In the genomic region with DNA sequence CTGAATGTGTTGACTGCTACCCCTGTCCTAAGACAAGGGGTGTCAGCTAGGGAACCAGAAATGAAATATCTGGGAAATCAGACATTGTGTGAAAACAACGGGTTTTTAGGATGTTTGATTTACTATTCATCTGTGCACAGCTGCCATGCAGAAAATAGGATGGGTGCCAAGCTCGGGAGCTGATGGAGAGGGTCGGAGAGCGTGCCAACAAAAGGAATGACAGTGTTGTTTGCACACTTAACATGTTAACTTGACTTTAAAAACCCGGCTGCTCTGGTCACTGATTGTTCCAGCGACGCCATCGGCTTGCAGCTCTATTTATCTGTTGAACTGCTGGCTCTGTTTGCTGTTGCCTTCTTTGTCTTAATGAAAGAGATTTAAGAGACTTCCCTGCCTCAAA, we compare ENCODE assay signal across 15 mouse cellular contexts. TPM values are rescaled to one million over a fixed set of nuclear protein-coding genes. Genes with fewer than 3 reads are reported as not detected.
A peak's percentile ranks its signal among the peaks of the same experiment; 100 is the strongest.
DNase-seq lines count a peak whose midpoint lies in the region; ATAC-seq and TF ChIP-seq lines count a peak whose summit lies in the region.
"Had no signal": no experiment of that assay in that cellular context is flagged by ENCODE, and none has a peak within 500 bp of the region (broad histone marks: within the 10 kb centered on the region; RNA-seq: fewer than 3 reads in every experiment).

No protein-coding gene starts in this region.

- 43% methylated on average over 8 of the region's 8 CpGs for WGBS in forebrain, embryonic 13.5 days
- WGBS in forebrain, embryonic 12.5 days = 59% methylated on average over 8 of the region's 8 CpGs
- WGBS in kidney, embryonic 15.5 days = 71% methylated on average over 8 of the region's 8 CpGs
- WGBS in neural tube, embryonic 15.5 days = 20% methylated on average over 8 of the region's 8 CpGs
- 56% methylated on average over 8 of the region's 8 CpGs for WGBS in cerebellum, adult 2 months

- peak overlapping the region; percentile 36; the same call in 1 of the 2 replicates for H3K27ac ChIP-seq in forebrain, embryonic 13.5 days
- no peak overlapping the region for H3K27ac ChIP-seq in forebrain, embryonic 12.5 days
- no peak overlapping the region for H3K27ac ChIP-seq in kidney, embryonic 15.5 days
- no peak overlapping the region for H3K27ac ChIP-seq in neural tube, embryonic 15.5 days (replicated peaks)
- H3K27ac ChIP-seq in cerebellum, adult 2 months (ENCODE audit: insufficient read depth, low read length) = no peak overlapping the region
- H3K27ac ChIP-seq: heart, embryonic 13.5 days; kidney, postnatal 0 days; stomach, embryonic 15.5 days had no signal

- TF ChIP-seq CTCF in cerebellum, adult 2 months (IDR thresholded peaks at IDR 0.05; ENCODE audit: borderline replicate concordance, insufficient read depth, low read depth, low read length) = no peak

- peak; percentile 24 for DNase-seq in kidney, postnatal 10 days
- DNase-seq in right cerebral cortex, postnatal 10 days (ENCODE audit: low spot score in 2 of 2) = peak; percentile 43 to 57
- no peak for DNase-seq in right cerebral cortex, postnatal 36 days (ENCODE audit: low spot score in 2 of 2)
- no peak for DNase-seq in cerebellum, adult 2 months
- DNase-seq: cerebellum, adult 11-12 months; gastrocnemius, postnatal 14 days had no signal

- no peak for TF ChIP-seq POLR2A in cerebellum, adult 2 months (IDR thresholded peaks at IDR 0.05; ENCODE audit: borderline replicate concordance, insufficient read depth, low read length)

- H3K4me3 ChIP-seq in forebrain, embryonic 13.5 days = no peak overlapping the region
- no peak overlapping the region for H3K4me3 ChIP-seq in forebrain, embryonic 12.5 days (replicated peaks)
- H3K4me3 ChIP-seq in kidney, embryonic 15.5 days (replicated peaks) = no peak overlapping the region
- no peak overlapping the region for H3K4me3 ChIP-seq in neural tube, embryonic 15.5 days (replicated peaks)
- no peak overlapping the region for H3K4me3 ChIP-seq in cerebellum, adult 2 months (replicated peaks; ENCODE audit: insufficient read depth, low read depth, low read length)
- H3K4me3 ChIP-seq: erythroblast, embryonic 14.5 days; heart, embryonic 13.5 days; stomach, embryonic 15.5 days had no signal

- no peak overlapping the region for H3K9ac ChIP-seq in forebrain, embryonic 13.5 days
- no peak overlapping the region for H3K9ac ChIP-seq in forebrain, embryonic 12.5 days
- H3K9ac ChIP-seq in kidney, embryonic 15.5 days = no peak overlapping the region
- H3K9ac ChIP-seq in neural tube, embryonic 15.5 days (replicated peaks) = no peak overlapping the region
- H3K9ac ChIP-seq: heart, embryonic 13.5 days; stomach, embryonic 15.5 days had no signal

- H3K36me3 ChIP-seq in forebrain, embryonic 13.5 days (ENCODE audit: poor library complexity, severe bottlenecking) = no peaks in the 10 kb centered on the region
- H3K36me3 ChIP-seq in forebrain, embryonic 12.5 days (replicated peaks) = no peaks in the 10 kb centered on the region
- no peaks in the 10 kb centered on the region for H3K36me3 ChIP-seq in kidney, embryonic 15.5 days
- H3K36me3 ChIP-seq in neural tube, embryonic 15.5 days = no peaks in the 10 kb centered on the region
- H3K36me3 ChIP-seq: G1E; heart, embryonic 13.5 days; stomach, embryonic 15.5 days had no signal

- H3K4me2 ChIP-seq in forebrain, embryonic 13.5 days = no peak overlapping the region
- H3K4me2 ChIP-seq in forebrain, embryonic 12.5 days = no peak overlapping the region
- no peak overlapping the region for H3K4me2 ChIP-seq in kidney, embryonic 15.5 days
- peak overlapping the region; percentile 5; the same call in 1 of the 2 replicates for H3K4me2 ChIP-seq in neural tube, embryonic 15.5 days
- H3K4me2 ChIP-seq: heart, embryonic 13.5 days; stomach, embryonic 15.5 days had no signal

- peaks cover 12% of the 10 kb centered on the region for H3K4me1 ChIP-seq in forebrain, embryonic 13.5 days
- peaks cover 3% of the 10 kb centered on the region; the same call in 1 of the 2 replicates for H3K4me1 ChIP-seq in forebrain, embryonic 12.5 days
- 0 out of 2 replicates have a peak, but pooled peaks cover 10% of the 10 kb centered on the region for H3K4me1 ChIP-seq in kidney, embryonic 15.5 days
- H3K4me1 ChIP-seq in neural tube, embryonic 15.5 days = peaks cover 12% of the 10 kb centered on the region
- H3K4me1 ChIP-seq in cerebellum, adult 2 months (ENCODE audit: control insufficient read depth, insufficient read depth, low read length) = peaks cover 4% of the 10 kb centered on the region; the same call in 1 of the 2 replicates
- H3K4me1 ChIP-seq: stomach, embryonic 15.5 days had no signal

- H3K27me3 ChIP-seq in forebrain, embryonic 13.5 days = no peaks in the 10 kb centered on the region
- H3K27me3 ChIP-seq in forebrain, embryonic 12.5 days = no peaks in the 10 kb centered on the region
- H3K27me3 ChIP-seq in kidney, embryonic 15.5 days = no peaks in the 10 kb centered on the region
- H3K27me3 ChIP-seq in neural tube, embryonic 15.5 days (replicated peaks) = no peaks in the 10 kb centered on the region
- no peaks in the 10 kb centered on the region for H3K27me3 ChIP-seq in cerebellum, adult 2 months (ENCODE audit: control insufficient read depth, insufficient read depth, low read length)
- H3K27me3 ChIP-seq: heart, embryonic 13.5 days; stomach, embryonic 15.5 days had no signal

- peaks cover 5% of the 10 kb centered on the region; the same call in 1 of the 2 replicates for H3K9me3 ChIP-seq in forebrain, embryonic 13.5 days (replicated peaks)
- 0 out of 2 replicates have a peak, but pooled peaks cover 5% of the 10 kb centered on the region for H3K9me3 ChIP-seq in forebrain, embryonic 12.5 days
- no peaks in the 10 kb centered on the region for H3K9me3 ChIP-seq in kidney, embryonic 15.5 days (replicated peaks)
- 0 out of 2 replicates have a peak, but pooled peaks cover 4% of the 10 kb centered on the region for H3K9me3 ChIP-seq in neural tube, embryonic 15.5 days (replicated peaks)
- H3K9me3 ChIP-seq: heart, embryonic 13.5 days; stomach, embryonic 15.5 days had no signal

- ATAC-seq in forebrain, embryonic 13.5 days = no peak
- no peak for ATAC-seq in forebrain, embryonic 12.5 days (ENCODE audit: low FRiP score)
- no peak for ATAC-seq in kidney, embryonic 15.5 days (replicated peaks; ENCODE audit: low FRiP score)
- no peak for ATAC-seq in neural tube, embryonic 15.5 days (ENCODE audit: low FRiP score)

RNA-seq across cellular contexts. Expression of a gene that starts 46.2 kb away (rescaled TPM):
- 3.8 and 4.1 TPM in 2 replicates for polyA plus RNA-seq in forebrain, embryonic 13.5 days (2015; fragmentation: Nextera tagmentation; extraction: Ambion mirVana)
- 3.1 and 3.6 TPM in 2 replicates for polyA plus RNA-seq in forebrain, embryonic 12.5 days (2016; fragmentation: Nextera tagmentation; extraction: Ambion mirVana)
- polyA plus RNA-seq in kidney, embryonic 15.5 days (2015; fragmentation: Nextera tagmentation; extraction: Ambion mirVana) = 8.6 and 9.9 TPM in 2 replicates
- polyA plus RNA-seq in neural tube, embryonic 15.5 days (2015; fragmentation: Nextera tagmentation; extraction: Ambion mirVana) = 11.7 and 12.8 TPM in 2 replicates
- 22.6 and 24.2 TPM in 2 replicates for polyA plus RNA-seq in cerebellum, adult 2 months (2012; rRNA removed)
- polyA plus RNA-seq: G1E had no signal

Comparison
In these comparisons a context has a peak if more than half of its experiments do, and no peak if none do; other contexts are left out.
1. DNase-seq: peak in kidney, postnatal 10 days (single experiment) and right cerebral cortex, postnatal 10 days (2 of 2); none in right cerebral cortex, postnatal 36 days (0 of 2) and cerebellum, adult 2 months (0 of 2).